Mouse (Mus musculus) heart, embryonic 16.5 days (tissue): ENCODE data around the gene Hk1. TPM values are rescaled to one million over a fixed set of nuclear protein-coding genes. Genes with fewer than 3 reads are reported as not detected.

Experiments used
- ATAC-seq: fragments of 200-750 bp; cut with Nextera tagmentation; replicated peaks from 2 replicates; pipeline ENCODE4 v1.8.0; 2017; ENCODE audit warnings: moderate number of reproducible peaks; ENCODE audit not compliant: insufficient read depth, low FRiP score; ENCODE audit errors: extremely low read depth
- H3K27ac ChIP-seq: fragments of 300-500 bp; sonication (generic); 2 replicates; pipeline ENCODE4 v1.5.1; 2014; ENCODE audit warnings: mild to moderate bottlenecking, low read length, control low read depth, moderate library complexity
- H3K27me3 ChIP-seq: fragments of 300-500 bp; sonication (generic); 2 replicates; pipeline ENCODE4 v1.6.1; 2014; ENCODE audit warnings: low read length, mixed read lengths; ENCODE audit not compliant: control insufficient read depth, insufficient read depth
- H3K36me3 ChIP-seq: fragments of 300-500 bp; sonication (generic); 2 replicates; pipeline ENCODE4 v1.6.1; 2014; ENCODE audit not compliant: control insufficient read depth, insufficient read depth
- H3K4me1 ChIP-seq: fragments of 300-500 bp; sonication (generic); 2 replicates; pipeline ENCODE4 v1.6.1; 2014; ENCODE audit warnings: low read length, mixed read lengths; ENCODE audit not compliant: control insufficient read depth, insufficient read depth
- H3K4me2 ChIP-seq: fragments of 300-500 bp; sonication (generic); 2 replicates; pipeline ENCODE4 v1.6.1; 2014; ENCODE audit warnings: low read depth, mild to moderate bottlenecking, control low read depth, low read length
- H3K4me3 ChIP-seq: fragments of 300-500 bp; sonication (generic); 2 replicates; pipeline ENCODE4 v1.5.1; 2014; ENCODE audit warnings: mild to moderate bottlenecking, control low read depth, low read length
- H3K9ac ChIP-seq: fragments of 300-500 bp; sonication (generic); 2 replicates; pipeline ENCODE4 v1.6.1; 2014; ENCODE audit warnings: low read length, control low read depth
- H3K9me3 ChIP-seq: fragments of 300-500 bp; sonication (generic); replicated peaks from 2 replicates; pipeline ENCODE4 v1.6.1; 2016; ENCODE audit warnings: low read length; ENCODE audit not compliant: control insufficient read depth
- WGBS: fragments of 180-500 bp; shearing (Covaris S2); extraction: QIAGEN DNeasy Blood & Tissue Kit; methylation state at CpG from one replicate; pipeline ENCODE4 v1.1.7; 2014; 5-methylcytosine and 5-hydroxymethylcytosine counted together
- polyA plus RNA-seq: library from polyadenylated mRNA; unstranded; fragments of >200 nt; fragmentation: Nextera tagmentation; extraction: Ambion mirVana; gene quantifications from 2 replicates; pipeline ENCODE4 v1.2.1, GENCODE M21; 2015

Gene Hk1
- polyA plus RNA-seq, 1 experiment from 2014 or later: 232 TPM

DNA sequence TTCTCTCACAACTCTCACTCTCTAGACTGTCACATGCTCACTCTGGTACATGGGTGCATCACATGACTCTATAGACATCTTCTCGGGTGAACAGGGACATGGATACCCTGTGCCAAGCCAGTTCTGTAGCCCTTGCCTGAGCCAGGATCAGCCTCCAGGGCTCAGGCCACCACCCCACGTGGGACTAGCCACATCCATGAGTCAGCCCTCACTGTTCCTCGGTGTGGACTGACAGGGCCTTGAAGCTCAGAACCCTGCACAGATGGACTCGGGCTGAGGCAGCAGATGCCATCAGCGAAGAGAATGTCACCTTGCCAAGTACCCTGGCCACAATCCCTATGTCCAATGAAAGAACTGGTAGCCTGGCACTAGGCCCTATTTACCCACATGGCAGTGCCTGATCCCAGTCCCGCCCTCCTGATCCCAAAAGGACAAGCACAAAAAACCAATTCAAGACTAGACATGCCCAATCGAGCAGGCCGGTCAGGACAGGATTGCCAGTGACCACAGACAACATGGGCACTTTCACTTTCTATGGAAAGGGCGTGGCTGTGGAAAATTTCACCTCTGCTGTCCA, 59.2 kb downstream of the Hk1 start:
- Histone ChIP-seq H3K9ac (no peak overlapping the region), H3K36me3 (no peaks in the 10 kb centered on the region; the same call in 1 of the 2 replicates), H3K4me2 (no peak overlapping the region), H3K27ac (peak overlapping the region; percentile 31; the same call in 1 of the 2 replicates), H3K27me3 (no peaks in the 10 kb centered on the region), H3K4me1 (peaks cover 43% of the 10 kb centered on the region), H3K4me3 (no peak overlapping the region), H3K9me3 (no peaks in the 10 kb centered on the region)
- ATAC-seq: no peak; the same call in 1 of the 2 replicates
- 72% methylated on average over 9 of the region's 9 CpGs for WGBS

GRCm38 (mm10) chr10:62319154-62319553, 60.6 kb downstream of the Hk1 start:
- H3K9me3 ChIP-seq: no peaks in the 10 kb centered on the region
- no peak overlapping the region for H3K27ac ChIP-seq
- H3K36me3 ChIP-seq: peaks cover 10% of the 10 kb centered on the region; the same call in 1 of the 2 replicates
- no peak for ATAC-seq
- H3K4me3 ChIP-seq: no peak overlapping the region
- peaks cover 47% of the 10 kb centered on the region for H3K4me1 ChIP-seq
- H3K4me2 ChIP-seq: no peak overlapping the region
- no peaks in the 10 kb centered on the region for H3K27me3 ChIP-seq
- H3K9ac ChIP-seq: no peak overlapping the region
- 67% methylated on average over 7 of the region's 7 CpGs for WGBS

DNA sequence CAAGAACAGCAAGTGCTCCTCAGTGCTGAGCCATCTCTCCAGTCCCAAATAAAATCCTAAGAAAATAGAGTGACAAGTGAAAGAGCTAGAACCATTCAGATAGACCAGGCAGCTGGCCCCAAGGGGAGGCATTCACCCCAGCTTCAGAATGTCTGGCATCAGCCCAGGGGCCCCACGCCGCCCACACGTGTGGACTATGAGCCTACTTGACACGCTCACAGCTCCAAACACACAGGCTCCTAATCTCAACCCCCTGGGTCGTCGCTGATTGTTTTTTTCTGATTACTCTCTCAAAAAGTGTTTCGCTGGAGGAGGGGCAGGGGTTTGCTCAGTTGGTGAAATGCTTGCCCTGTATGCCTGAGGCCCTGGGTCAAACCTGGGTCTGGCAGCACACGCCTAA, 63.2 kb downstream of the Hk1 start:
- Histone ChIP-seq H3K36me3 (peaks cover 11% of the 10 kb centered on the region; the same call in 1 of the 2 replicates), H3K9me3 (no peaks in the 10 kb centered on the region), H3K4me2 (no peak overlapping the region), H3K9ac (no peak overlapping the region), H3K27me3 (no peaks in the 10 kb centered on the region), H3K4me3 (no peak overlapping the region), H3K27ac (no peak overlapping the region; the same call in 1 of the 2 replicates), H3K4me1 (peaks cover 56% of the 10 kb centered on the region)
- no peak for ATAC-seq
- WGBS: 38% methylated on average over 8 of the region's 8 CpGs

DNA sequence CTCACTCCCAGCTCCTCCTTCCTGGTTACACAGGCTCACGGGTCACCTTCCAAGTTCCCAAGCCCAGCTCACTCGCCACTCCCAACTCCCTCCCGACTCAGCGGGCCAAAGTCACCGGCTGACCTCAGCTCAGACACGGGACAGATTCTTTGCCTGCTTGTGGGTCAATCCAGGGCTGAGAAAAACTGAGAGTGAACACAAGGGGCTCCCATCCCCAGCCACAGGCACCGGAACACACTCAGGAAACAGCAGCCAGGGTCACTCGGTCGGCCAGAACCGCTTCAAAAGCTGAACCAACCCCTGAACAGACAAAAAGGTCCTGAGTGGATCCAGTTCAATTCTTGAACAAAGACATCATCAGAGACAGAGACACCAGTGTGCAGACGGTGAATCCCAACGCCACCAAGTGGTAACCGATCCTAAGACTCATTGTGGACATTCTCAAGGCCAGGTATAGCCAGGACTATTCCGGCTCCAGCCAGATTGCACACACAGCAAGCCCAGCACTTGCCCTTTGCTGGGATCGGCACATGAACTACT, 65.8 kb downstream of the Hk1 start:
- Histone ChIP-seq H3K9me3 (no peaks in the 10 kb centered on the region), H3K36me3 (peaks cover 19% of the 10 kb centered on the region), H3K4me1 (peaks cover 44% of the 10 kb centered on the region), H3K9ac (peak overlapping the region; percentile 12; the same call in 1 of the 2 replicates), H3K4me3 (no peak overlapping the region), H3K27me3 (no peaks in the 10 kb centered on the region), H3K27ac (peak overlapping the region; percentile 62), H3K4me2 (no peak overlapping the region)
- ATAC-seq: no peak
- WGBS: 46% methylated on average over 15 of the region's 15 CpGs

DNA sequence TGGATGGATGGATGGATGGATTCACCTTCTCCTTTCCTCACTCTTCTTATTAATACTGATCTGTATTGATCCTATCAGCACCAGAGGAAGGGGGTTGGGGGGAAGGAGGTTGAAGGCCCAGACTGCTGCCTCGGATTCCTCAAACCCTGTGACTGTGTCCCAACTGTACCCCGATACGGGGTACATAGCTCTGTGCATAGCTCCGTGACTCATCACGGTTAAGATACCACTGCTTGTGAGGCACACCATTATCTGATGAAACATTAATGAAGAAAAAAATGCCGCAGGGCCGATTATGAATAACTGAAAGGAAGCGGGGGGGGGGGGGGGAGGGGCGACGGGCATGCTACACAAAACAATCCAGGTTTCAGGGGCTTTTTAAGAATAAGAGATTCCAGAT, 66.6 kb downstream of the Hk1 start:
- H3K36me3 ChIP-seq: peaks cover 26% of the 10 kb centered on the region

GRCm38 (mm10) chr10:62311464-62311863, 68.2 kb downstream of the Hk1 start:
- H3K4me1 ChIP-seq: peaks cover 28% of the 10 kb centered on the region
- ATAC-seq: peak; percentile 26; the same call in 1 of the 2 replicates
- no peaks in the 10 kb centered on the region for H3K9me3 ChIP-seq
- H3K36me3 ChIP-seq: peaks cover 33% of the 10 kb centered on the region
- H3K9ac ChIP-seq: no peak overlapping the region
- peak overlapping the region; percentile 34; the same call in 1 of the 2 replicates for H3K27ac ChIP-seq
- H3K27me3 ChIP-seq: no peaks in the 10 kb centered on the region
- no peak overlapping the region for H3K4me2 ChIP-seq
- no peak overlapping the region for H3K4me3 ChIP-seq
- WGBS: 57% methylated on average over 6 of the region's 6 CpGs

More for the DNA sequence above, 66.6 kb downstream of the Hk1 start:
- Histone ChIP-seq H3K4me2 (no peak overlapping the region), H3K27me3 (no peaks in the 10 kb centered on the region), H3K9ac (no peak overlapping the region), H3K27ac (no peak overlapping the region), H3K9me3 (no peaks in the 10 kb centered on the region), H3K4me3 (no peak overlapping the region), H3K4me1 (peaks cover 40% of the 10 kb centered on the region)
- no peak for ATAC-seq
- 83% methylated on average over 7 of the region's 10 CpGs for WGBS

DNA sequence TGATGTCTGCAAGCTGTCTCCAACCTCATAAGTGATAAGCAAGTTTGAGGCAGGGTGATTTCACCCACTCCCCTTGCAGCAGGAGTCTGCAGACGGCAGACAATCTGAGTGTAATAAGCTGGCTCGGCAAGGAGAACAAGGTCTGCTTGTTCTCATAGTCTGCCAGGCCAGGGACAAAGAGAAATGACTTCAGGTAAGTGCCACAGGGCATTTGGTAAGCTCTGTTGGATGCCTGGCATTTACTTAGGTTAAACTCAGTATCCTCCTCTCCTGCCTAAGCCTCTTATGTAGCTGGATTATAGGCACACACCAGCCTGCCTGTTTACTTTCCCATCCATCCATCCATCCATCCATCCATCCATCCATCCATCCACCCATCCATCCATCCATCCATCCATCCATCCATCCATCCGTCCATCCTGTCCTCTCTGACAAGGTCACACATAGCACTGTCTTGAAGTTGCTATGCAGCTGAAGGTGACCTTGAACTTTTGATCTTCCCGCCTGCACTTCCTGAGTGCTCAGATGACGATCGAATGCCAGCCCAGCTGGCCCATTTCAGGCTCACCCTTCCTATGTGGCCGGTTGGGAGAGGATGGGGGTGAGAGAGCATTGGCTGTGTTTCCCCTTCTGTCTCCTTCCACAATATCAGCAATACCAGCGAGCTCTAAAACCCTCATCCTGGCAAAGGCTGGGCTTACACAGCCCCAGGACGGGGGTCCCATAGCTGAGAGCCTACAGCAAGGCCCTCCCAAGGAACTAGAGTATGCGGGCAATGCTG, 69.3 kb downstream of the Hk1 start:
- Histone ChIP-seq H3K36me3 (peaks cover 33% of the 10 kb centered on the region), H3K9me3 (no peaks in the 10 kb centered on the region), H3K4me2 (no peak overlapping the region), H3K27ac (peak overlapping the region; percentile 24; the same call in 1 of the 2 replicates), H3K4me3 (no peak overlapping the region), H3K9ac (no peak overlapping the region), H3K4me1 (peaks cover 24% of the 10 kb centered on the region), H3K27me3 (no peaks in the 10 kb centered on the region)
- ATAC-seq: no peak
- WGBS: 62% methylated on average over 10 of the region's 10 CpGs

DNA sequence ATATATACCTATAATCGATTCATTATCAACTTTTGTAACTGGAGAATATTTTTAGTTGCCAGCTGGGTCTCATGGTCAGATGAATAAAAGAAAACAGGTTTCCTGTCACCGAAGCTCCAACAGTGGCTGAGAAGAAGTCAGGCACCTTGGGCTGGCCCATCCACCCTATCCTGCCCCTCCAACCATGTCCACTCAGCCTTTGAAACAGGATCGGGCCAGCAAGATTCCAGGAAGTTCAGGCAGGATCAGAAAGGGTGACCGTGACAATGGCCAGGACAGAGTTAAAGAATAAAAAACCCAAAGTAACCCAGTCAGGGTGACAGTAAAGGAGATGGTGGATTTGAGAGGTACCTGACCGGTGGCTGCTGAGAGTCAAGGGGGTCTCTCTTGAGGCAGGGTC, 70.1 kb downstream of the Hk1 start:
- H3K4me2 ChIP-seq: no peak overlapping the region
- H3K4me3 ChIP-seq: no peak overlapping the region
- WGBS: 86% methylated on average over 5 of the region's 5 CpGs
- no peaks in the 10 kb centered on the region for H3K27me3 ChIP-seq
- peaks cover 24% of the 10 kb centered on the region for H3K4me1 ChIP-seq
- ATAC-seq: no peak
- peaks cover 28% of the 10 kb centered on the region for H3K36me3 ChIP-seq
- no peak overlapping the region for H3K9ac ChIP-seq
- H3K27ac ChIP-seq: no peak overlapping the region
- no peaks in the 10 kb centered on the region for H3K9me3 ChIP-seq
